Mouse (Mus musculus): Measurements from ENCODE around the gene Atp6v1g1.

Gene Atp6v1g1

DNA sequence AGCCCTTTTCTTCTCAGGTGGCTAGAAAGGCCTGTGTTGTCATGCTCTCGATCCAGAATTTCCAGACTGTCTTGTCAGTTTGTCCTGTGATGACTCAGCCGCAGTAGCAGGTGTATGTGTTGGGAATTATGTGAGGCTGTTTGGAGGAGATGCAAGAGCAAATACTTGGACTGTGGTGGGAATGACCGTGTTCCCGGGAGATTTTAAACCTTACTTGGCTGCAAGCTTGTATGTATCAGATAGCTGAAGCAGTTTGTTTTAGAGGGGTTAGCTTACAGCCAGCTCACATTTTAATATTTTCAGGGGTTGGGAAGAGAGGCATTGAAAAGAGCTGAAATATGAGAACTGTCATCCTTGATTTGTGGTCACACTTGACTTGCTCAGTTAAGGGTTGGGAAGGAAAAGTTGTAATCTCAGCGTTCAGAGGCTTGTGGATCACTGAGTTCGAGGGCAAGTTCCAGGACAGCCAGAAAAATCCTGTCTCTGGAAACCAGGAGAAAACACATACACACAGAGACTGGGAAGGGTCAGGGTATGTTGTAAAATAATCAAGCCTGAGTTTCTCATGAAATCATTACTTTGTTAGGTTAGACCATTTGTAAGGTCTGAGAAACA is 2.0 kb downstream of the Atp6v1g1 start:
- no peak for DNase-seq (ENCODE audit: low read depth in 2 of 2, low spot score in 2 of 2)

DNA sequence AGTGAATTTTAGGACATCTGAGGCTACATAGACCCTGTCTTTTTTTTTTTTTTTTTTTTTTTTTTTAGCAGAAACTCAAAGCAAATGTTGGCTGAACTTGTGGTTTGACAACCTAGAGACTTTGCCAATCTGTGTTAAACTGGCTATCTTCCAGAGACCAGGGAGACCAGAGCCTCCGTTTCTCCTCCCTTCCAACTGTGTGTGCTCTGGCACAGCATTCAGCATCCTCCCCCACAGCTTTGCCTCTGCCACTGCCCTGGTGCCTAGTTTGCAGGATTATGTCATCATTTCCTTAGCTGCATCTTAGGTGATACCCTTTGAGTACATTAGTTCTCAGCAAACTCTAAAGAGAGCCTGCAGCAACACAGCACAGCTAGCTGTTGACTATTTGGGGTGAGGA is 3.2 kb downstream of the Atp6v1g1 start:
- DNase-seq (ENCODE audit: low read depth in 2 of 2, low spot score in 2 of 2), result no peak

GRCm38 (mm10) chr4:63548491-63548890 is 3.9 kb downstream of the Atp6v1g1 start:
- peak; percentile 33 to 43 for DNase-seq (ENCODE audit: low read depth in 2 of 2, low spot score in 2 of 2)

DNA sequence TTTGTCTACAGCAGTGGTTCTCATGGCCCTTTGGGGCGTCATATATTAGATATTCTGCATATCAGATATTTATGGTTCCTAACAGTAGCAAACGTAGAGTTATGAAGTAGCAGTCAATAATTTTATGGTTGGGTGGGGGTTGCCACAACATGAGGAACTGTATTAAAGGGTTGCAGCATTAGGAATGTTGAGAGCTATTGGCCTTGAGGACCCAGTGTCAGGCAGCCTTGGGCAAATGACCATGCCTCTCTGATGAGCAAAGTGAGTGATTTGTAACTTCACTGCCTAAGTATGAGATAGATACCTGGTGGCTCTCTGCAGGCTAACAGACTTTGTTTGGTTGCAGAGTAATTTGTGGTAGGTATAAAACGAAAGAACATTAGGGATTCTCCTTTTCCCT is 6.3 kb downstream of the Atp6v1g1 start:
- no peak for DNase-seq (ENCODE audit: low read depth in 2 of 2, low spot score in 2 of 2)

GRCm38 (mm10) chr4:63552865-63553264 is 8.3 kb downstream of the Atp6v1g1 start:
- DNase-seq (ENCODE audit: low read depth in 2 of 2, low spot score in 2 of 2), result no peak

GRCm38 (mm10) chr4:63553789-63554576 is 9.4 kb downstream of the Atp6v1g1 start:
- no peak for DNase-seq (ENCODE audit: low read depth in 2 of 2, low spot score in 2 of 2)

DNA sequence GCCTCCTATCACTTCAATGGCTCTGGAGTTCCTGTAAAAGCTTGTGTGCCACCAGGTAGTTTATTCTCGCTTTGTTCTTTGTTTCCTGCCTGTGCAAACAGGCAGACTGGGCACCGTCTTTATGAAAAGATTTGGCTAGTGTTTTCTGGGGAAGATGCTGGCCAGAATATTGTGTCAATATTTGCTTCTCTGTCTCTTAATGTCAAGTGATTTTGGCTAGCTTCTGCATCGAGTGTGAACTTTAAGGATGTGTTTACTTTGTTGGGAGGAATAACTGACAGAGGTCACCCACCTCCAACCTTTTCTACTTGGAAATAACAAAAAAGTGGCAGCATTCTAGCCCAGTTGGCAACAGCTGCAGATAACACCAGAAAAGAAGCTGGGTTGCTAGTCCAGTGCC is 10.0 kb downstream of the Atp6v1g1 start:
- no peak for DNase-seq (ENCODE audit: low read depth in 2 of 2, low spot score in 2 of 2)

DNA sequence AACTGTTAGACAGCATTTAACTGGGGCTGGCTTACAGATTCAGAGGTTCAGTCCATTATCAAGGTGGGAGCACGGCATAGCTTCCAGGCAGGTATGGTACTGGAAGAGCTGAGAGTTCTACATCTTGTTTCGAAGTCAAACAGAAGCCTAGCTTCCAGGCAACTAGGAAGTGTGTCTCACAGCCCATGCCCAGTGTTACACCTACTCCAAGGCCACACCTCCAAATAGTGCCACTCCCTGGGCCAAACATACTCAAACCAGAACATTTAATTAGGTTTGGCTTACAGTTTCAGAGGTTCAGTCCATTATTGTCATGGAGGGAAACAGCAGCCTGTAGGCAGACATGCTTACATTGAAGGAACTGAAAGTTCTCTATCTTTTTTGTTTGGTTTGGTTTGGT is 10.5 kb downstream of the Atp6v1g1 start:
- no peak for DNase-seq (ENCODE audit: low read depth in 2 of 2, low spot score in 2 of 2)

GRCm38 (mm10) chr4:63556665-63557064 is 12.1 kb downstream of the Atp6v1g1 start:
- DNase-seq (ENCODE audit: low read depth in 2 of 2, low spot score in 2 of 2), result no peak

DNA sequence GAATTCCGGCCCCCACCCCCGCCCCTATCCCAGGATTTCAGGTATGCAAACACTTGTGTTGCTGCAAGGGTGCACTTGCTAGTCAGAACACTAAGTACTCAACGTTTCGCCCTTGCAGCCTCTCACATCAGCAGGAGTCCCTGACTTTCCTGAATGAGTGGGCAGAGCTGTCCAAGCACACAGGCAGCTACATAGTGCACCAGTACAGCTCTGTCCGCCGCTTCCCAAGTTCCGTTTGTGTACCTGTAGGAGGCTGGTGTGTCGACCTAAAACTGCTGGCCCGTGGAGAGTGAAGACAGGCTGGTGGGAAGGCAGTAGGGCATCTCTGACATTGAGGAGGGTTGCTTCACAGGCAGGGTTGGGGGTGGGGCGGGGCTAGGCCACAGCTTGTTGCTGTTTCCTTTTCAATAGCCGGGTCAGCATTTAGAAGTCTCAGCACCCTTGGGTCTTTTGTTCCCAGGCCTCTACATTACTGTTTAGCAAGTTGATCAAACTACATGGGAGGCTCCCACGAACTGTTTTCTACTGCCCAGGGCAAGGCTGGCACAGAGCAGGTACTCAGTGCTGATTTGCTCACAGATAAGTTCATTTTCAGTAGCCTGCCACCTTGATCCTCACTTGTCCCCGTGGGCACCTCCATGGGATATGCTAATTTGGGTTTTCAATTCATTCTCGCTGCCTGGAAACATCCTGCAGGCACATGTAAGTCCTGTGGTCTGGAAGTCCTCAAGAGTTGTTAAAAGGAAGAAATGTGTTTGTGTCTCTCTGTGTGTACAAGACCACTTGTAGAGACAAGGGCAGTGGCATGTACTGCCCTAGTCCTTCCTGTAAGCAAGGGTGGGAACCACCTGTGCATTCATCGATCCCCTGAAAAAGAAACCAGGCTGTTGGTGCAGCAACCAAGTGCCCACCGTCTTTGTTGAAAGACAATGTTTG is 12.8 kb downstream of the Atp6v1g1 start:
- DNase-seq (ENCODE audit: low read depth in 2 of 2, low spot score in 2 of 2), result no peak

DNA sequence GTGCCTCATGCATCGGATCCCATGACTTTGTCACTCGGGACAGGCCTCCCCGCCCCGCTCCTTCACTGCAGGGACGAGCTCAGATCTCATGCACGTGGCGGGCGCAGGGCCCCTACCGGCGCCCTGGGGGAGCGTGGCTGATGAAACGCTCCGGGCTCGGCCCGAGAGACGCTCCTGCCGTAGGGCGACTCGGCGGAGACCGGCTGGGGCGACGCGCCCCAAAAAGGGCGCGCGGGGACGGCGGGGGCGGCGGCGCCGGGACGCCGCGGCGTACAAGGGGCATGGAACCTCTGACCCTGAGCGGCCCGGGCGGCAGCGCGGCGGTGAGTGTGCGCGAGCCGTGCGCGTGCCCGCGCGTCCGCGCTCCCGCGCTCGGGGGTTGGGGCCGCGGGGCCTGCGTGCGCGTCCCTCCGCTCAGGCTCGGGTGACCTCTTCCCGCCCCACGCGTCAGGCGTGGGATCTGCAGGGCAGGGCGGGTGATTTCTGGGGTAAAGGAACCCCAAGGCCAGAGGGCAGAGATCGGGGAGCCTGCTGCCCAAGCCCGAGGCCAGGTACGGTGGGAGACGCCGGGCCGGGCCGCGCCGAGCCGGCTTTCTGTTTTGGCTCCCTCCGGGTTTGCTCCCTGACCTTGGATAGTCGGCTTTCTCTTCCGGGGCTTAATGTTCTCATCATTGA is 14.0 kb downstream of the Atp6v1g1 start, which contains the start of gene Tmem268:
Tmem268 (plus strand) TSS at position 375 of the 675 bp plus-strand sequence.
- peak; percentile 61 to 70 for DNase-seq (ENCODE audit: low read depth in 2 of 2, low spot score in 2 of 2)

- DNase-seq (ENCODE audit: low read depth in 2 of 2, low spot score in 2 of 2), result no peak
Measured at GRCm38 (mm10) chr4:63559127-63559697, 14.6 kb downstream of the Atp6v1g1 start.

GRCm38 (mm10) chr4:63560079-63560478 is 15.5 kb downstream of the Atp6v1g1 start:
- no peak for DNase-seq (ENCODE audit: low read depth in 2 of 2, low spot score in 2 of 2)

GRCm38 (mm10) chr4:63561861-63562675 is 17.5 kb downstream of the Atp6v1g1 start:
- DNase-seq (ENCODE audit: low read depth in 2 of 2, low spot score in 2 of 2), result peak in 1 of 2 experiments; percentile 40

GRCm38 (mm10) chr4:63562742-63563141 is 18.2 kb downstream of the Atp6v1g1 start:
- no peak for DNase-seq (ENCODE audit: low read depth in 2 of 2, low spot score in 2 of 2)

DNA sequence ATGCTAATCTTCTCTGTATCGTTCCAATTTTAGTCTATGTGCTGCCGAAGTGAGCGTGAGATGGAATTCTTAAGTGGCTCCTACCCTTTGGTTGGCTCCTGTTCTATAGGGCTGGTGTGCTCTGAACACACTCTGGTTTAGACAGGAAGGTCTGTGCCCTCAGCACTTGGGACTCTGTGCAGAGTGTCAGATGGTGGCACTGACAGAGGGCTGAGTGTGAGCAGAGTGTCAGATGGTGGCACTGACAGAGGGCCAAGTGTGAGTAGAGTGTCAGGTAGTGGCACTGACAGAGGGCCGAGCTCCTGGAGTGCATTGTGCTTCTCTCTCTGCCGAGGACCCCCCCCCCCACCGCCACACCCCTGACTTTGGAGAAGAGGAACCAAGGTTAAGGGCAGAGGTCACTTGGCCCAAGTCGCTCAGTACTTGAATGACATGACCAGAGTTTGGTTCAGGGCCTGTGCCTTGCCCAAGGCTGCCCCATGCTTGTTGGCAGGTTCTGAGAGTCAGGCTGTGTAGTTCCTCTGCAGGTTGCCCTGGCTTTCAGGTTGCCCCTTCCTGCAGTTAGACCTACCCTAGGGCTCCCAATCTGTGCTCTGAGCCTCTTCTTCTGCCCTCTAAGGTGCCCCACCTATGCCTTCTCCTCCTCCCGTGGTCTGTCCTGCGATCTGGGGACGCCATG is 23.3 kb downstream of the Atp6v1g1 start:
- no peak for DNase-seq (ENCODE audit: low read depth in 2 of 2, low spot score in 2 of 2)

DNA sequence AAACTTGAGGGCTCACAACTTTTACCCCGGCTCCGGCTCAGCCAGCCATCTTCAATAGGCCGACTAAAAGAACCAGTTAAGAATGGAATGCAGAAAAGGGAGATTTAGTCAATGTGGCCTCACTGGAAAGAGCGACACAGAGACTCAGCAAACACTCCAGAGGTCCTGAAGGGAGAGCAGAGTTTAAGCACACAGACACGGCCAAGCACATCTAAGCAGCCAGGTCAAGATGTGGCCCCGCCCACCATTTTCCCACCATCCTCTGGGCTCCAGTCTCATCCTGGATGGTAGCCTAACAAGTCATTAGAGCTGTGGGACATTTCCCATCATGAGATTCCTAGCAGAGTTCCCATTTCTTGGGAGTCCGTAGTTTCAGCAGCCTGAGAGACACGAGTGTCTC is 24.8 kb downstream of the Atp6v1g1 start:
- no peak for DNase-seq (ENCODE audit: low read depth in 2 of 2, low spot score in 2 of 2)

DNA sequence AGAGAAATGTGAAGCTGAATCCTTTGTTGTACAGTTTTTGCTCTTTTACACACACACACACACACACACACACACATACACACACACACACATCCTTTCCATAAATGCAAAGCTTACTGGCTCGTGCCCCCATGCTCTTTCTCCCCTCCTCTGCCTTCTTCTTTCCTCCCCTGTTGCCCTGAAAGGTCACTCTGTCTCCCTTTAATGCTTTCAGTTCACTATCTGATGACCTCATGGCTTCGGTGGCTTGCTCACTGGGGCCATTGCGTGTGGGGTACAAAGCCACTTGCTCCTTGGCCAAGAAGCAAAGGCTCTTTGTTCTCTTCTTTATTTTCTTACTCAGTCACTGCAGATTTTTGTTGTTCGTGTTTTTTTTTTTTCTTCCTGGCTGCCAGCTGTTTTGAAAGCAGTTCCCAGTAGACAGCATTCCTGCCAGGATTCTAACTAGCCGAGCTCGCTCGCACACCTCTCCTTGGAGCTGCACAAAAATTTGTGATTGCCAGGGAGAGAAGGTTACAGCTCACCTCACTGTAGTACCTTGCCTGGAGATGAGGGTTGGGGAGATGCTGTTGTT is 25.7 kb downstream of the Atp6v1g1 start:
- DNase-seq (ENCODE audit: low read depth in 2 of 2, low spot score in 2 of 2), result no peak

- no peak for DNase-seq (ENCODE audit: low read depth in 2 of 2, low spot score in 2 of 2)
Measured at GRCm38 (mm10) chr4:63572621-63573020, 28.0 kb downstream of the Atp6v1g1 start.
